Mouse (Mus musculus) urinary bladder, postnatal 10 days (tissue): Measurements from ENCODE around the gene Serp2.

Experiments used
- DNase-seq: peaks from one replicate; pipeline ENCODE4 v3.0.0; 2022; ENCODE audit warnings: low spot score

Gene Serp2

DNA sequence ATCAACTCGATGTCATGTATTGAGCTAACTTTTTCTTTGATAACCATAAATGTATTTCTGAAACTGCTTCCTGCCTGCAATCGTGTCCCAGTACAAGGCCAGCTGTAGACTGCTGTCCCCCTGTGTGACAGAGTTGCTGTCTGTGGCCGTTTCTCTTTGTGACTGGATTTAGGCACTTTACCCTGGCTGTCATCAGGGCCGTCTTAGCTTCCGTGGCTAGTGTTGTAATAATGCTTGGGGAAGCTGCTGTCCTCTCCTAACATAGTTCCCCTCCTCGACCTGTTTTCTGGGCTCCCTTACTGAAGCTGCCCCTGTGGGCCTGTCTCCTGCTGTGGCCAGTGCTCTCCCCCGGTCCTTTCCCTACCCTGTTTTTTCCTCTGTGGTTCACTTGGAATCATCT lies 58.5 kb downstream of the Serp2 start:
- no peak for DNase-seq

DNA sequence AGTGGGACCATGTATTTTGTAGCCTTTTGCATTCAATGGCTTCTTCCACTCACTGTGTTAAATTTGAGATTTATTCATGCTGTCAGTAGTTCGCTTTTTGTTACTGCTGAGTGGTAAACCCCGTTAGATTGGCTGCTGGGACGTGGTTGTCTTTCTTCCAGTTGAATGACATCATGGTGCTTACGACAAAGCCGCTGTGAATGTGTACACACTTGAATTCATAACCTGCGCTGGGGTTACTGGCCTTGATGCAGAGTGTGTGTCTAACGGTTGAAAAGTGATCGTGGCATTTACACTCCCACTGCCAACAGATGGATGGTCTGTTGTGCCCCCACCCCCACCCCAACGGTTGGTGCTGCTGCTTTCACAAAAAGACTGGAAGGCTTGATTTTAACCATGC lies 59.5 kb downstream of the Serp2 start:
- DNase-seq, result no peak

DNA sequence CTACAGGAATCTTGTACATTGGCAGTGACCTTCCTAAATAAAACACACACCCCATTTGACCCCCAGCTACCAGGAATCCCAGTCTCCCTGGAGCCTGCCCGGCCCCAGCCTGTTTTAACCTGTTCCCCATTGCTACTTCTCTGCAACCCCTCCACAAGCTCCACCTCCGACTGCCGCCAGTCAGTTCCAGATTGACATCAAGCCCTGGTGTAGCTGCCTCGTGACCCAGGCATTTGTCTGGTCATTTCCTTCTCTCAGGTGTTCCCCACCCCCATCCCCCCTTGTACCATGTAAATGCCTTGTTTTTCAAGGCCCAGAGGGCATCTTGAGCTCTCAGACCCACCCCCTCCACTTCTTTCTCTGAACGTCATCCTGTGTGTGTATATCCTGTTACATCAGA lies 61.7 kb downstream of the Serp2 start:
- no peak for DNase-seq

DNA sequence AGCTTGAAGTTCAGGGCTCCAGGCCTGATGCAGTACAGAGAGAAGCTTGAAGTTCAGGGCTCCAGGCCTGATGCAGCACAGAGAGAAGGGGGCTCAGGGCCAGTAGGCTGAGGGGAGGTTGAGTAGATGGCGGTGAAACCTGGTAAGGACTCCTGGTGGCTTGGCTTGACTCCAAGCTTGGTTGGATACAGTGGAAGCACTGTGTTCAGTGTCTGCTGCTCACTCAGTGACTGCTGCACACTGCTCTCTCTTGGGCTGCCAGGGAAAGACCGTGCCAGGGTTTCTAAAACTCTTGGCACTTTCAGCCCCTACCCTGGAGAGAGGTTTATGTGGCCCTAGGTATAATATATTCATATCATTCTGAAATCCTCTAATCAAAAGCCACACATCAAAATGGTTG lies 67.6 kb downstream of the Serp2 start:
- no peak for DNase-seq

DNA sequence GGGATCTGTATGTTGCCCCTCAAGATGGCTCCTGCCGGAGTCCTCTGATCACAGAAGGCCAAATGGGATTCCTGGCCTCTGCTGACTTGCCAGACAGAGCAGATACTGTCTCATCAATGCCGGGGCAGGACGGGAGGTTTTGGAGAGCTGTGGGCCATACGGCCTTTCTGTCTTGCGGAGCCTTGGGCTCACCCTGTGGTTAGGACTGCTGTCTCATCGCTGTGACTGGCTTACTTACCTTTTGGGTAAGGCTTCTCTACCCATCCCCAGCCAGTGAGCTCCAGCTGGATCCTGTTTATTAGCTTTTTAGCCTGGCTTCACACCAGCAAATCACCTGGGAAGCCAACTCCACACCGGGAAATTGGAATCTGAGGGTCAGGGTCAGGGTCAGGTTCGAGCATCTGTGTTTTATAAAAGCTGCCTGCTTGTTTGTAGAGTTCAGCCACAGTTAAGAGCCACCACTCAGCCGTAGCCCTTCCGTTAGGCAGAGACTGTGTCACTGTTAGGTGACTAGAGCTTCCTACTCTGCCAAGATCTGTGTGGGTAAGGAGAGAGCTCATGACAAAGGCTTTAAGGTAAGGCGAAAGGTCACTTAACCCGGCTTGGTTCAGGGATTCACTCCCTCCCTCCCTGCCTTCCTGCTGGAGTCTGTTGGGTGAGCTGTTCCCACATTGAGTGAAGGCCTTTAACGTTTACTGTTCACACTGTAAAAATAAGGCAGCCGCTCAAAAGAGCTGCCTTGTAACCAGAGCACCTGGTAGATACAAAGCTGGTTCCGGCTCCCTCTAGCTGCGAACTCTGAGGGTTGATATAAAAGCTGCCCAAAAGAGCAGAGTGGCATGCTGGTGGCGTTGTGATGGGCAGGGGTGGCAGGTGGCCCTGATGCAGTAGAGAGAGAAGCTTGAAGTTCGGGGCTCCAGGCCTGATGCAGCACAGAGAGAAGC lies 68.3 kb downstream of the Serp2 start:
- no peak for DNase-seq

DNA sequence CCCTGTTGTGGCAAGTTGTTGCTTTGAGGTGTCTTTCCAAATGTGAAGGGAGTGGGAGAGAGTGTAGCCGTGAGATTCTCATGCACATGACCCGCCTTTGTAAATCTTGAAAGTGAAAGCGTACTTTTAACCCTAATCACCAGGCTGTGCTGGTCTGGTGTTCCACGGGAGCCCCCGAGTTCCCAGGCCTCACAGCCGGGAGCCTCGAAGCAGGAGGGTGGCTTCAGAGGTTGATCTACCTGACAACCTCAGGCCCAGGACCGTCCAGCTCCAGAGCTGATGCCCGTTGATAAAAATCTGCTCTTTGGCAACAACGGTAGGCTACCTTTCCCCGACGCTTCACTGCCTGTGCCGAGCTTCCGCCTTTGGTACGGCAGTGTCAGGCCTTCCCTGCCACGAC lies 69.1 kb downstream of the Serp2 start:
- DNase-seq, result no peak

DNA sequence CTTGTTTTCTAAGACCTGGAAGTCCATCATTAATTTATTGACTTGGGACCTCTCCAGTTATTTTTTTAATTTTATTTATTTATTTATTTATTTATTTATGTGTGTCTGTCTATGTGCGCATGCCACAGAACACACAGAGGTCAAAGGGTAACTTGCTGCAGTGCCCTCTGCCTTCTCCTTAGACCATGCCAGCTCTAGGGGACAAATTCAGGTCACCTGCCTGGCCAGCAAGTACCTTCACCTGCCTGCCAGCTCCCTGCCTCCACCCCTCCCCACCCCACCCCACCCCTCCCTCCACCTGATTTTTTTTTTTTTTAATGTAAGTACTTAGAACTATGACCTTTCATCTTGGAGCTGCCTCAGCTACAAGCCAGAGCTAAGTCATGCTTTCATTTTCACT lies 73.0 kb downstream of the Serp2 start:
- DNase-seq, result no peak
